Comparison of ENCODE assay signal across 8 mouse cellular contexts in the genomic region with DNA sequence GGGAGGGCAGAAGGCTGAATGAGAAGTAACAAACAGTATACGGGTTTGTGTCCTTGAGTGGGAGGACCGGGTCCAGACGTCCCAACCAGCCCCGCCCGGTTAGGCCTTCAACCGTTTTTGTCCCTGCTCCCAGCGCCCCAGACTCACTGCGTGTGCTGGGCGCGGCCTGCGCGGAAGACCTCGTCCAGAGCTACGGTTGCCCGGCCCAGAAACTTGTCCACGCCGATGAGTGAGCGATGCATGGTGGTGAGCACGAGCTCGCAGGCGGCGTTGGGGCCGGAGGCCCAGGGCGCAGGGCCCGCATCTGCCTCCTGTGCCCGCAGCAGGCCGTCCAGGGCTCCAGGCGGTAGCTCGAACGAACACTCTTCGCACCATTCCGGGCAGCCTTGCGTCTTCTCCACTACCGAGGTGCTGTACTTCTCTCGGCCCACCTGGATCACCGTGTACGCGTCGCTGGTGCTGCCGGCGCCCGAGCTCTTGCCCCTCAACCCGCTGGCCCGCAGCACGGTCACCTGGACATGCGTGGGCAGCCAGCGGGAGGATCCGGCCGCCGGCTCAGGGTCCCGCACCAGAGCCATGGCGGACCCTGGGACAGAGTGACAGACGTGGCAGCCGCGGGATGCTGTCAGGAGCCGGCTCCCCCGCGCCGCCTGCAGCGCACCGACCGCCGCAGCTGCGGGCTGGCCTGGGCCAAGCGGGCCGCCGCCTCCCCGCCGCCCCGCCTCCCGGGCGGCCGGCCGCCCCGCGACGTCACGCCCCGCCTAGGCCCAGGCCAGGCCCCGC. TPM values are rescaled to one million over a fixed set of nuclear protein-coding genes. Genes with fewer than 3 reads are reported as not detected.
DNase-seq lines count a peak whose midpoint lies in the region; ATAC-seq and TF ChIP-seq lines count a peak whose summit lies in the region.

A gene (minus strand): TSS at position 684 of the 783 bp plus-strand sequence.

- ATAC-seq in intestine, embryonic 16.5 days: peak; percentile 19
- ATAC-seq in liver, embryonic 14.5 days (ENCODE audit: insufficient read depth): peak; percentile 6; the same call in 1 of the 2 replicates

- TF ChIP-seq EP300 in liver, embryonic 14.5 days (IDR thresholded peaks at IDR 0.05; ENCODE audit: low read depth): no peak

- no peak for TF ChIP-seq CTCF in spleen, adult 2 months (IDR thresholded peaks at IDR 0.05; ENCODE audit: extremely low read depth, insufficient read depth, insufficient read length, insufficient replicate concordance)
- no peak for TF ChIP-seq CTCF in cortical plate, adult 2 months (IDR thresholded peaks at IDR 0.05; ENCODE audit: extremely low read depth, insufficient read depth, low read length)
- TF ChIP-seq CTCF in liver, embryonic 14.5 days (IDR thresholded peaks at IDR 0.05; ENCODE audit: low read depth): no peak

- H3K9ac ChIP-seq in intestine, embryonic 16.5 days (ENCODE audit: low read depth, low read length): peak within 1 kb of the TSS; percentile 86
- H3K9ac ChIP-seq in liver, embryonic 14.5 days (replicated peaks): peak within 1 kb of the TSS; percentile 50

- WGBS in spleen, adult 2 months: 5% methylated on average over 80 of the region's 80 CpGs
- whole genome bisulfite sequencing in intestine, embryonic 16.5 days: 3% methylated on average over 75 of the region's 80 CpGs
- 6% methylated on average over 76 of the region's 80 CpGs for WGBS in liver, embryonic 14.5 days (ENCODE audit: insufficient replicate concordance)

- no peak for TF ChIP-seq POLR2A in spleen, adult 2 months (IDR thresholded peaks at IDR 0.05; ENCODE audit: low read depth, low read length)
- no peak; the same call in 1 of the 2 replicates for TF ChIP-seq POLR2A in cortical plate, adult 2 months (IDR thresholded peaks at IDR 0.05; ENCODE audit: extremely low read depth, insufficient read depth, low read length)

- peaks cover 3% of the 10 kb centered on the region for H3K4me1 ChIP-seq in spleen, adult 2 months (ENCODE audit: control insufficient read depth, insufficient read depth, insufficient read length)
- peaks cover 4% of the 10 kb centered on the region for H3K4me1 ChIP-seq in cortical plate, adult 2 months (ENCODE audit: control insufficient read depth, insufficient read depth, low read length)
- H3K4me1 ChIP-seq in intestine, embryonic 16.5 days (ENCODE audit: control insufficient read depth, insufficient read depth, low read length): peaks cover 32% of the 10 kb centered on the region
- peaks cover 12 to 24% of the 10 kb centered on the region in 2 experiments for H3K4me1 ChIP-seq in liver, embryonic 14.5 days (replicated peaks; ENCODE audit: control insufficient read depth in 2 of 2, insufficient read depth in 2 of 2, low read length in 1 of 2)

- peak within 1 kb of the TSS; percentile 46; the same call in 1 of the 2 replicates for H3K27ac ChIP-seq in spleen, adult 2 months (ENCODE audit: insufficient read depth, low read length)
- peak within 1 kb of the TSS; percentile 58 for H3K27ac ChIP-seq in cortical plate, adult 2 months (ENCODE audit: insufficient read depth, low read length)
- peak within 1 kb of the TSS; percentile 64 for H3K27ac ChIP-seq in intestine, embryonic 16.5 days (ENCODE audit: low read length)
- no peak within 1 kb of the TSS for H3K27ac ChIP-seq in liver, embryonic 14.5 days

- peak within 1 kb of the TSS; percentile 91 for H3K4me2 ChIP-seq in intestine, embryonic 16.5 days (ENCODE audit: low read depth, low read length)
- peak within 1 kb of the TSS; percentile 82 for H3K4me2 ChIP-seq in liver, embryonic 14.5 days (ENCODE audit: low read depth)

- no peaks in the 10 kb centered on the region for H3K36me3 ChIP-seq in spleen, adult 2 months (ENCODE audit: control insufficient read depth, insufficient read depth, low read length)
- no peaks in the 10 kb centered on the region for H3K36me3 ChIP-seq in intestine, embryonic 16.5 days (ENCODE audit: control insufficient read depth, insufficient read depth, low read length)
- no peaks in the 10 kb centered on the region for H3K36me3 ChIP-seq in liver, embryonic 14.5 days (replicated peaks; ENCODE audit: control insufficient read depth, insufficient read depth, low read depth)

- H3K9me3 ChIP-seq in intestine, embryonic 16.5 days (ENCODE audit: control insufficient read depth, low read length): no peaks in the 10 kb centered on the region
- H3K9me3 ChIP-seq in liver, embryonic 14.5 days (ENCODE audit: control insufficient read depth, low read length): no peaks in the 10 kb centered on the region

- peak within 1 kb of the TSS; percentile 77 for H3K4me3 ChIP-seq in spleen, adult 2 months (ENCODE audit: extremely low read depth, insufficient read depth, insufficient read length)
- peak within 1 kb of the TSS; percentile 51 for H3K4me3 ChIP-seq in cortical plate, adult 2 months (ENCODE audit: insufficient read depth, low read length)
- peak within 1 kb of the TSS; percentile 80 for H3K4me3 ChIP-seq in intestine, embryonic 16.5 days (ENCODE audit: low read length)
- peak within 1 kb of the TSS; percentile 58 to 69 for H3K4me3 ChIP-seq in liver, embryonic 14.5 days (ENCODE audit: insufficient read depth in 1 of 2, low read depth in 2 of 2, low read length in 2 of 2)

- peak in 1 of 2 experiments; percentile 11 for DNase-seq in spleen, adult 2 months (ENCODE audit: low read depth in 1 of 2, low spot score in 2 of 2)
- no peak for DNase-seq in spleen, postnatal 4 days (ENCODE audit: low spot score in 2 of 2)
- peak; percentile 22 to 48 for DNase-seq in gastrocnemius, postnatal 36 days
- DNase-seq in liver, embryonic 14.5 days (ENCODE audit: low read depth in 3 of 3, low spot score in 3 of 3): no peak
- peak; percentile 27 to 48 for DNase-seq in right cerebral cortex, adult 2 months (ENCODE audit: low spot score in 2 of 2)
- no peak for DNase-seq in cerebellum, adult 11 months

- H3K27me3 ChIP-seq in spleen, adult 2 months (ENCODE audit: control insufficient read depth, insufficient read depth, low read length): no peaks in the 10 kb centered on the region; the same call in none of the 2 replicates
- no peaks in the 10 kb centered on the region for H3K27me3 ChIP-seq in intestine, embryonic 16.5 days (replicated peaks; ENCODE audit: control insufficient read depth, insufficient read depth, low read length)
- no peaks in the 10 kb centered on the region; the same call in 1 of the 2 replicates for H3K27me3 ChIP-seq in liver, embryonic 14.5 days (ENCODE audit: control insufficient read depth, insufficient read depth, low read length)

- intact Hi-C loops in gastrocnemius, postnatal 36 days (cut with DNase I): no loop called here

RNA-seq across cellular contexts. Expression of the gene that starts here (rescaled TPM):
- 8.0 and 10.1 TPM in 2 replicates for polyA plus RNA-seq in spleen, adult 2 months (2012; rRNA removed)
- polyA plus RNA-seq in cortical plate, adult 2 months (2012; rRNA removed): 46.6 and 48.5 TPM in 2 replicates
- total RNA-seq in gastrocnemius, postnatal 36 days (2021): 10 to 100 TPM; 20.2 to 26.7 TPM
- polyA plus RNA-seq in intestine, embryonic 16.5 days (2015; fragmentation: Nextera tagmentation; extraction: Ambion mirVana): 15.6 and 20.9 TPM in 2 replicates
- 0.29 and 0.40 TPM in 2 replicates for polyA plus RNA-seq in liver, embryonic 14.5 days (2012; rRNA removed)
- 0.33 and 0.61 TPM in 2 replicates for polyA plus RNA-seq in liver, embryonic 14.5 days (2014; fragmentation: Nextera tagmentation; extraction: Ambion mirVana)

Comparison
In these comparisons a context has a peak if more than half of its experiments do, and no peak if none do; other contexts are left out.
1. Peak in ATAC-seq, H3K4me3 ChIP-seq, H3K9ac ChIP-seq and H3K4me2 ChIP-seq in liver, embryonic 14.5 days; RNA of the gene not detected or under 1 TPM.
2. DNase-seq: peak in gastrocnemius, postnatal 36 days (2 of 2) and right cerebral cortex, adult 2 months (2 of 2); none in spleen, postnatal 4 days (0 of 2), liver, embryonic 14.5 days (0 of 3) and cerebellum, adult 11 months (single experiment).
3. Peak in every context shown above with its lines, with median percentiles within 50 percentile points of each other: H3K4me3 ChIP-seq.